Mouse (Mus musculus) testis, postnatal 10 days (tissue): ENCODE results near the gene Itih3.
A peak's percentile ranks its signal among the peaks of the same experiment; 100 is the strongest.

Source experiments
- DNase-seq: peaks from one replicate; pipeline ENCODE4 v3.0.0; 2021; ENCODE audit warnings: low spot score

Gene Itih3

GRCm38 (mm10) chr14:30902628-30903027 is 20.9 kb downstream of the Itih3 start:
- DNase-seq: no peak

- no peak for DNase-seq
These were observed 23.6 kb downstream of the Itih3 start for GRCm38 (mm10) chr14:30899972-30900371.

GRCm38 (mm10) chr14:30888271-30888732 is 35.3 kb downstream of the Itih3 start:
- DNase-seq: peak; percentile 72

- DNase-seq: no peak
These were observed 37.4 kb downstream of the Itih3 start, which contains the start of gene Itih4 for GRCm38 (mm10) chr14:30886204-30886603. Itih4 (plus strand) TSS chr14:30886476.

GRCm38 (mm10) chr14:30885298-30885697 is 38.3 kb downstream of the Itih3 start:
- DNase-seq: no peak

GRCm38 (mm10) chr14:30881718-30882108 is 41.8 kb downstream of the Itih3 start:
- no peak for DNase-seq

GRCm38 (mm10) chr14:30880811-30881717 is 42.5 kb downstream of the Itih3 start:
- DNase-seq: peak; percentile 85

- no peak for DNase-seq
These were observed 43.3 kb downstream of the Itih3 start for GRCm38 (mm10) chr14:30880251-30880650.

GRCm38 (mm10) chr14:30879794-30880193 is 43.8 kb downstream of the Itih3 start:
- no peak for DNase-seq

GRCm38 (mm10) chr14:30878958-30879571 is 44.5 kb downstream of the Itih3 start, which contains the start of gene Mustn1:
Mustn1 (plus strand) TSS chr14:30879200.
- no peak for DNase-seq

GRCm38 (mm10) chr14:30877827-30878226 is 45.7 kb downstream of the Itih3 start:
- no peak for DNase-seq

- DNase-seq: no peak
These were observed 47.1 kb downstream of the Itih3 start for GRCm38 (mm10) chr14:30876451-30876850.

GRCm38 (mm10) chr14:30875955-30876354 is 47.6 kb downstream of the Itih3 start:
- no peak for DNase-seq

- DNase-seq: no peak
These were observed 48.3 kb downstream of the Itih3 start for GRCm38 (mm10) chr14:30875130-30875865.

GRCm38 (mm10) chr14:30874095-30874700 is 49.4 kb downstream of the Itih3 start:
- DNase-seq: no peak

GRCm38 (mm10) chr14:30870206-30871147 is 53.1 kb downstream of the Itih3 start:
- DNase-seq: no peak

GRCm38 (mm10) chr14:30869391-30869801 is 54.2 kb downstream of the Itih3 start:
- no peak for DNase-seq

GRCm38 (mm10) chr14:30868826-30869225 is 54.7 kb downstream of the Itih3 start:
- DNase-seq: no peak

GRCm38 (mm10) chr14:30867042-30867441 is 56.5 kb downstream of the Itih3 start:
- DNase-seq: peak; percentile 90

- DNase-seq: no peak
These were observed 58.2 kb downstream of the Itih3 start for GRCm38 (mm10) chr14:30865311-30865710.

GRCm38 (mm10) chr14:30862368-30862767 is 61.2 kb downstream of the Itih3 start:
- DNase-seq: no peak
